In genomic region chr5:21125085-21125484, GRCm38 (mm10) we compare ENCODE assay signal across 31 mouse cellular contexts.
A peak's percentile ranks its signal among the peaks of the same experiment; 100 is the strongest.
DNase-seq lines count a peak whose midpoint lies in the region; ATAC-seq lines count a peak whose summit lies in the region.
"Had no signal": no experiment of that assay in that cellular context is flagged by ENCODE, and none has a peak within 500 bp of the region (broad histone marks: within the 10 kb centered on the region; RNA-seq: fewer than 3 reads in every experiment).

No protein-coding gene starts in this region.

- no peak overlapping the region for H3K9ac ChIP-seq in heart, embryonic 15.5 days
- H3K9ac ChIP-seq in lung, embryonic 16.5 days (ENCODE audit: low read length) = no peak overlapping the region
- H3K9ac ChIP-seq in intestine, embryonic 14.5 days (ENCODE audit: low read length) = no peak overlapping the region
- H3K9ac ChIP-seq in stomach, embryonic 14.5 days (replicated peaks; ENCODE audit: low read depth, low read length) = no peak overlapping the region
- H3K9ac ChIP-seq: embryonic facial prominence, embryonic 12.5 days; limb, embryonic 12.5 days; liver, embryonic 15.5 days; midbrain, embryonic 12.5 days; neural tube, embryonic 12.5 days had no signal

- no peak overlapping the region for H3K27ac ChIP-seq in heart, embryonic 15.5 days
- no peak overlapping the region for H3K27ac ChIP-seq in heart, embryonic 10.5 days
- no peak overlapping the region for H3K27ac ChIP-seq in lung, embryonic 16.5 days (ENCODE audit: low read length)
- H3K27ac ChIP-seq in intestine, embryonic 14.5 days (ENCODE audit: low read depth) = no peak overlapping the region
- H3K27ac ChIP-seq in stomach, embryonic 14.5 days (ENCODE audit: low read length) = no peak overlapping the region
- H3K27ac ChIP-seq: embryonic facial prominence, embryonic 12.5 days; gastrocnemius, adult 2 months; left cerebral cortex, adult 2 months; limb, embryonic 12.5 days; liver, embryonic 15.5 days; midbrain, embryonic 12.5 days; neural tube, embryonic 12.5 days had no signal

- no peak overlapping the region for H3K4me3 ChIP-seq in heart, embryonic 15.5 days
- H3K4me3 ChIP-seq in heart, embryonic 10.5 days = no peak overlapping the region
- no peak overlapping the region for H3K4me3 ChIP-seq in lung, embryonic 16.5 days (ENCODE audit: low read length)
- no peak overlapping the region for H3K4me3 ChIP-seq in intestine, embryonic 14.5 days (ENCODE audit: low read depth, low read length)
- H3K4me3 ChIP-seq in stomach, embryonic 14.5 days (ENCODE audit: low read depth, low read length) = no peak overlapping the region
- H3K4me3 ChIP-seq: embryonic facial prominence, embryonic 12.5 days; erythroblast, embryonic 14.5 days; gastrocnemius, adult 2 months; left cerebral cortex, adult 2 months; limb, embryonic 12.5 days; liver, embryonic 15.5 days; megakaryocyte, embryonic 14.5 days; midbrain, embryonic 12.5 days; myocyte; neural tube, embryonic 12.5 days had no signal

- intact Hi-C loops in gastrocnemius, postnatal 14 days (cut with DNase I; ENCODE audit: low total_unique reads) = no loop called here

- no peak overlapping the region for H3K4me2 ChIP-seq in heart, embryonic 15.5 days
- no peak overlapping the region for H3K4me2 ChIP-seq in lung, embryonic 16.5 days (ENCODE audit: low read depth, low read length)
- H3K4me2 ChIP-seq in intestine, embryonic 14.5 days (ENCODE audit: low read length) = no peak overlapping the region
- H3K4me2 ChIP-seq in stomach, embryonic 14.5 days (replicated peaks; ENCODE audit: low read depth, low read length) = no peak overlapping the region
- H3K4me2 ChIP-seq: embryonic facial prominence, embryonic 12.5 days; limb, embryonic 12.5 days; liver, embryonic 15.5 days; midbrain, embryonic 12.5 days; neural tube, embryonic 12.5 days had no signal

- peak; percentile 80 for ATAC-seq in heart, embryonic 15.5 days (replicated peaks; ENCODE audit: insufficient number of reproducible peaks, insufficient read depth, low FRiP score, low read depth)
- peak; percentile 54; the same call in 1 of the 2 replicates for ATAC-seq in lung, embryonic 16.5 days (ENCODE audit: low read depth)
- 0 out of 2 replicates have a peak, but pooled peaks have one; percentile 50 for ATAC-seq in intestine, embryonic 14.5 days (replicated peaks; ENCODE audit: low FRiP score, low TSS enrichment, low read depth)
- peak; percentile 37; the same call in 1 of the 2 replicates for ATAC-seq in stomach, embryonic 14.5 days (ENCODE audit: insufficient number of reproducible peaks, insufficient read depth, low FRiP score, low read depth)
- ATAC-seq: CD4-positive, CD25-positive, alpha-beta regulatory T cell, adult 4 months; forebrain, embryonic 16.5 days; hindbrain, embryonic 16.5 days had no signal

- no peaks in the 10 kb centered on the region for H3K27me3 ChIP-seq in heart, embryonic 15.5 days
- no peaks in the 10 kb centered on the region for H3K27me3 ChIP-seq in heart, embryonic 10.5 days (ENCODE audit: insufficient read depth, poor library complexity, severe bottlenecking)
- no peaks in the 10 kb centered on the region for H3K27me3 ChIP-seq in lung, embryonic 16.5 days (ENCODE audit: control insufficient read depth, insufficient read depth, low read depth, low read length)
- no peaks in the 10 kb centered on the region for H3K27me3 ChIP-seq in intestine, embryonic 14.5 days (replicated peaks; ENCODE audit: control insufficient read depth, insufficient read depth, low read length)
- H3K27me3 ChIP-seq in stomach, embryonic 14.5 days (ENCODE audit: control insufficient read depth, insufficient read depth, low read length) = no peaks in the 10 kb centered on the region
- H3K27me3 ChIP-seq: embryonic facial prominence, embryonic 12.5 days; limb, embryonic 12.5 days; liver, embryonic 15.5 days; megakaryocyte, embryonic 14.5 days; midbrain, embryonic 12.5 days; neural tube, embryonic 12.5 days had no signal

- H3K36me3 ChIP-seq in heart, embryonic 15.5 days = no peaks in the 10 kb centered on the region
- H3K36me3 ChIP-seq in heart, embryonic 10.5 days = no peaks in the 10 kb centered on the region
- H3K36me3 ChIP-seq in lung, embryonic 16.5 days (ENCODE audit: control insufficient read depth, insufficient read depth, low read length) = no peaks in the 10 kb centered on the region
- no peaks in the 10 kb centered on the region for H3K36me3 ChIP-seq in intestine, embryonic 14.5 days (ENCODE audit: control insufficient read depth, insufficient read depth, low read length)
- H3K36me3 ChIP-seq in stomach, embryonic 14.5 days (ENCODE audit: control insufficient read depth, insufficient read depth, low read length) = no peaks in the 10 kb centered on the region
- H3K36me3 ChIP-seq: embryonic facial prominence, embryonic 12.5 days; limb, embryonic 12.5 days; liver, embryonic 15.5 days; midbrain, embryonic 12.5 days; neural tube, embryonic 12.5 days had no signal

- no peaks in the 10 kb centered on the region for H3K4me1 ChIP-seq in heart, embryonic 15.5 days (replicated peaks)
- peaks cover 2% of the 10 kb centered on the region; the same call in 1 of the 2 replicates for H3K4me1 ChIP-seq in heart, embryonic 10.5 days
- no peaks in the 10 kb centered on the region for H3K4me1 ChIP-seq in lung, embryonic 16.5 days (replicated peaks; ENCODE audit: control insufficient read depth, insufficient read depth, low read length)
- H3K4me1 ChIP-seq in intestine, embryonic 14.5 days (replicated peaks; ENCODE audit: control insufficient read depth, insufficient read depth, low read length) = no peaks in the 10 kb centered on the region
- no peaks in the 10 kb centered on the region for H3K4me1 ChIP-seq in stomach, embryonic 14.5 days (ENCODE audit: control insufficient read depth, insufficient read depth, low read length)
- H3K4me1 ChIP-seq: embryonic facial prominence, embryonic 12.5 days; limb, embryonic 12.5 days; liver, embryonic 15.5 days; midbrain, embryonic 12.5 days; neural tube, embryonic 12.5 days had no signal

- WGBS in heart, embryonic 15.5 days = 29% methylated on average over 5 of the region's 5 CpGs
- WGBS in heart, embryonic 10.5 days = 57% methylated on average over 5 of the region's 5 CpGs
- 61% methylated on average over 5 of the region's 5 CpGs for WGBS in lung, embryonic 16.5 days
- 36% methylated on average over 5 of the region's 5 CpGs for WGBS in intestine, embryonic 14.5 days
- WGBS in stomach, embryonic 14.5 days = 55% methylated on average over 5 of the region's 5 CpGs

- no peaks in the 10 kb centered on the region for H3K9me3 ChIP-seq in heart, embryonic 15.5 days (replicated peaks)
- no peaks in the 10 kb centered on the region for H3K9me3 ChIP-seq in heart, embryonic 10.5 days
- no peaks in the 10 kb centered on the region for H3K9me3 ChIP-seq in lung, embryonic 16.5 days (ENCODE audit: control insufficient read depth, low read length)
- no peaks in the 10 kb centered on the region for H3K9me3 ChIP-seq in intestine, embryonic 14.5 days (ENCODE audit: control insufficient read depth, low read length)
- no peaks in the 10 kb centered on the region for H3K9me3 ChIP-seq in stomach, embryonic 14.5 days (ENCODE audit: control insufficient read depth, low read depth, low read length)
- H3K9me3 ChIP-seq: embryonic facial prominence, embryonic 12.5 days; limb, embryonic 12.5 days; liver, embryonic 15.5 days; megakaryocyte, embryonic 14.5 days; midbrain, embryonic 12.5 days; neural tube, embryonic 12.5 days had no signal

- DNase-seq in heart, embryonic 10.5 days (ENCODE audit: low spot score) = no peak
- DNase-seq in lung, postnatal 14 days = no peak
- DNase-seq in intestine, embryonic 14.5 days (ENCODE audit: low spot score) = no peak
- no peak for DNase-seq in gastrocnemius, postnatal 14 days
- DNase-seq: adrenal gland, adult 2 months; adrenal gland, postnatal 36 days; cerebellum, adult 2 months; cerebellum, postnatal 14 days; gastrocnemius, adult 2 months; kidney, adult 11 months; kidney, postnatal 25 days; lung, postnatal 10 days; right cerebral cortex, adult 18-20 months; spleen, adult 18-20 months; thymus, adult 2 months; thymus, postnatal 36 days had no signal
